Mouse (Mus musculus): ENCODE measurements around the gene Xylb.

Gene Xylb

GRCm38 (mm10) chr9:119401801-119402214 lies 44.6 kb downstream of the Xylb start, which contains the start of gene Acvr2b:
Acvr2b (plus strand) TSS chr9:119402118.
- in situ Hi-C loops (cut with MboI) = no loop called here

- in situ Hi-C loops (cut with MboI) = no loop called here
Measured at GRCm38 (mm10) chr9:119402253-119403235, 45.4 kb downstream of the Xylb start.

GRCm38 (mm10) chr9:119403236-119403641 lies 46.1 kb downstream of the Xylb start:
- in situ Hi-C loops (cut with MboI) = no loop called here

GRCm38 (mm10) chr9:119404090-119404489 lies 46.9 kb downstream of the Xylb start:
- in situ Hi-C loops (cut with MboI) = no loop called here

GRCm38 (mm10) chr9:119407884-119408283 lies 50.7 kb downstream of the Xylb start:
- in situ Hi-C loops (cut with MboI) = no loop called here

GRCm38 (mm10) chr9:119408898-119409664 lies 51.9 kb downstream of the Xylb start:
- in situ Hi-C loops (cut with MboI) = no loop called here

- in situ Hi-C loops (cut with MboI) = no loop called here
Measured at GRCm38 (mm10) chr9:119409864-119410263, 52.7 kb downstream of the Xylb start.

GRCm38 (mm10) chr9:119418025-119418424 lies 60.8 kb downstream of the Xylb start:
- in situ Hi-C loops (cut with MboI) = no loop called here

- in situ Hi-C loops (cut with MboI) = no loop called here
Measured at GRCm38 (mm10) chr9:119419852-119420438, 62.8 kb downstream of the Xylb start.

GRCm38 (mm10) chr9:119425217-119425975 lies 68.2 kb downstream of the Xylb start:
- in situ Hi-C loops (cut with MboI) = no loop called here

GRCm38 (mm10) chr9:119425976-119426415 lies 68.8 kb downstream of the Xylb start:
- in situ Hi-C loops (cut with MboI) = no loop called here

- in situ Hi-C loops (cut with MboI) = no loop called here
Measured at GRCm38 (mm10) chr9:119426483-119426882, 69.3 kb downstream of the Xylb start.

GRCm38 (mm10) chr9:119430311-119430710 lies 73.1 kb downstream of the Xylb start:
- in situ Hi-C loops (cut with MboI) = no loop called here

- in situ Hi-C loops (cut with MboI) = no loop called here
Measured at GRCm38 (mm10) chr9:119435855-119436254, 78.7 kb downstream of the Xylb start.

- in situ Hi-C loops (cut with MboI) = no loop called here
Measured at GRCm38 (mm10) chr9:119438065-119438464, 80.9 kb downstream of the Xylb start.

- in situ Hi-C loops (cut with MboI) = no loop called here
Measured at GRCm38 (mm10) chr9:119438498-119439000, 81.4 kb downstream of the Xylb start.

Data from mature B cell (primary cell).